Mouse (Mus musculus): ENCODE results near the gene Prom1. TPM values are rescaled to one million over a fixed set of nuclear protein-coding genes. Genes with fewer than 3 reads are reported as not detected.
"Not testable (repeated sequence)": the region's sequence is repeated elsewhere in the genome, so short reads cannot be mapped to it uniquely, and the experiment has no call there.

Gene Prom1
- 28.3 and 33.9 TPM in 2 replicates for polyA plus RNA-seq (2015; fragmentation: Nextera tagmentation; extraction: Ambion mirVana)

- peaks cover 17% of the 10 kb centered on the region for H3K4me1 ChIP-seq (ENCODE audit: control insufficient read depth, insufficient read depth, low read length)
- WGBS = under 1% methylated on average over 44 of the region's 44 CpGs
- H3K27ac ChIP-seq (ENCODE audit: low read length) = peak within 1 kb of the TSS; percentile 75
- H3K9me3 ChIP-seq (replicated peaks; ENCODE audit: control insufficient read depth, low read length, poor library complexity, severe bottlenecking) = no peaks in the 10 kb centered on the region
- H3K36me3 ChIP-seq (ENCODE audit: control insufficient read depth, insufficient read depth, low read length) = no peaks in the 10 kb centered on the region
- H3K9ac ChIP-seq (ENCODE audit: low read depth, low read length) = peak within 1 kb of the TSS; percentile 87
- peak within 1 kb of the TSS; percentile 82 for H3K4me3 ChIP-seq (ENCODE audit: low read depth, low read length)
- H3K27me3 ChIP-seq (ENCODE audit: control insufficient read depth, insufficient read depth, low read depth, low read length) = no peaks in the 10 kb centered on the region
- peak within 1 kb of the TSS; percentile 98 for H3K4me2 ChIP-seq (ENCODE audit: low read length)
- peak; percentile 79 for ATAC-seq
Observed at GRCm38 (mm10) chr5:44101231-44102110, at the start of gene Prom1. Prom1 (minus strand) TSS chr5:44102032.

DNA sequence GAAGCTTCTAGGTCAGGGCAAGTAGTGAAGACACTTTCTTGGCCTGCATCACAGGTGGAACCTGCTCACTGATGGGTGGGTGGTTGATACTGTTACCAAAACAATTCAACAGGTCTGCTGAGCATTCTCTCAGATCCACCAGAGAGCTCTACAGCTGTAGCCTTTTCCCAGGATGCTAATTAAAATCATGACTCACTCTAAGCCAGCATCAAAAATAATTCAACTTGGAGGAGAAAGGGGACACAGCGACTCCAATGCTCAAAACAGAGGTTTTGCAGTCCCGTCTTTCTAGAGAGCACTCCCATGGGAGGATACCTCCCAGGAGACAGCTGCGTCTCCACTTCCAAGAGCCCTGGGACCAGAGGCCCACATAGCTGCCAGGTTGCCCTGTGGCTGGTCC lies 45.9 kb upstream of the Prom1 start:
- Histone ChIP-seq H3K36me3 (ENCODE audit: control insufficient read depth, insufficient read depth, low read length) (no peaks in the 10 kb centered on the region), H3K4me1 (ENCODE audit: control insufficient read depth, insufficient read depth, low read length) (no peaks in the 10 kb centered on the region), H3K9ac (ENCODE audit: low read depth, low read length) (no peak overlapping the region), H3K27ac (ENCODE audit: low read length) (no peak overlapping the region), H3K4me2 (ENCODE audit: low read length) (no peak overlapping the region), H3K27me3 (ENCODE audit: control insufficient read depth, insufficient read depth, low read depth, low read length) (no peaks in the 10 kb centered on the region), H3K9me3 (replicated peaks; ENCODE audit: control insufficient read depth, low read length, poor library complexity, severe bottlenecking) (no peaks in the 10 kb centered on the region), H3K4me3 (ENCODE audit: low read depth, low read length) (no peak overlapping the region)
- no peak for ATAC-seq
- WGBS = 87% methylated on average over 3 of the region's 3 CpGs

DNA sequence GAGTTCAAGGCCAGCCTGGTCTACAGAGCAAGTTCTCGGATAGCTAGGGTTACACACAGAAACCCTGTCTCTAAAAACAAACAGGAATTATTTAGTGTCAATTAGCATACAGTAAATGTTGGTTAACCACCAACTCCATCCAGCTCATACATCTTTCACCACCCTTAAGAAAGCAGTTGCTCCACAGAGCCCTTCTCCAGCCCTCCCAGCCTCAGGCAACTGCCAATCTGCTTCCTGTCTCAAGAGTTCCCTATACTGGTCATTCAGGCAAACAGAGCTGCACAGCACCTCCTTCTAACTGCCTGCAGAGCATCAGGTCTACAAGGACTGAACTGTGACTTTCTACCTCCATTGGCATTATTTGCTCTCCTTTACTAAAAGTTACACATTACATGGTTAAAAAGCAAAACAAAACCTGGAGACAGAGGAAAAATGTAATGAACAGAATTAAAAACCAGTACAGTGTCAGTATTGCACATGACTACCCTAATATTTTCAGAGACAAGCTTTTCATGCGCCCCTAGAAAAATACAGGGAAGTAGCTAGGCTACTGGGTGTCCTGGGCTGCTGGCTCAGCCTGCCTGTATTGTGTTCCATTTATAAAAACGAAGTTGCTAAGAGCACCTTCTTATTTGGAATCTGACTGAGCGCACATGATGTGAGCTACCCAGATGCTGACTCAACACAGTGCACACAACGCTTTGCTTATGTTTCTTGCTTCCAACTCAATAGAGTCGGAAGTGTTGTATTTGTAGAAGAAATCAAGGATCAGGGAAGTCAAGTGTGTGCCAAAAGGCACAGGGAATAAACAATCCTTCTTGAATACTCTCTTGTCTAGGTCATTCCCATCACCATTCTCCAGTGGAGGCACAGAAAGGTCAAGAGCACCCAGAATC lies 44.9 kb upstream of the Prom1 start:
- Histone ChIP-seq H3K4me3 (ENCODE audit: low read depth, low read length) (no peak overlapping the region), H3K36me3 (ENCODE audit: control insufficient read depth, insufficient read depth, low read length) (no peaks in the 10 kb centered on the region), H3K27me3 (ENCODE audit: control insufficient read depth, insufficient read depth, low read depth, low read length) (no peaks in the 10 kb centered on the region), H3K4me2 (ENCODE audit: low read length) (no peak overlapping the region), H3K9ac (ENCODE audit: low read depth, low read length) (no peak overlapping the region), H3K27ac (ENCODE audit: low read length) (no peak overlapping the region), H3K9me3 (replicated peaks; ENCODE audit: control insufficient read depth, low read length, poor library complexity, severe bottlenecking) (no peaks in the 10 kb centered on the region), H3K4me1 (ENCODE audit: control insufficient read depth, insufficient read depth, low read length) (no peaks in the 10 kb centered on the region)
- ATAC-seq = no peak
- 85% methylated on average over 6 of the region's 6 CpGs for WGBS

DNA sequence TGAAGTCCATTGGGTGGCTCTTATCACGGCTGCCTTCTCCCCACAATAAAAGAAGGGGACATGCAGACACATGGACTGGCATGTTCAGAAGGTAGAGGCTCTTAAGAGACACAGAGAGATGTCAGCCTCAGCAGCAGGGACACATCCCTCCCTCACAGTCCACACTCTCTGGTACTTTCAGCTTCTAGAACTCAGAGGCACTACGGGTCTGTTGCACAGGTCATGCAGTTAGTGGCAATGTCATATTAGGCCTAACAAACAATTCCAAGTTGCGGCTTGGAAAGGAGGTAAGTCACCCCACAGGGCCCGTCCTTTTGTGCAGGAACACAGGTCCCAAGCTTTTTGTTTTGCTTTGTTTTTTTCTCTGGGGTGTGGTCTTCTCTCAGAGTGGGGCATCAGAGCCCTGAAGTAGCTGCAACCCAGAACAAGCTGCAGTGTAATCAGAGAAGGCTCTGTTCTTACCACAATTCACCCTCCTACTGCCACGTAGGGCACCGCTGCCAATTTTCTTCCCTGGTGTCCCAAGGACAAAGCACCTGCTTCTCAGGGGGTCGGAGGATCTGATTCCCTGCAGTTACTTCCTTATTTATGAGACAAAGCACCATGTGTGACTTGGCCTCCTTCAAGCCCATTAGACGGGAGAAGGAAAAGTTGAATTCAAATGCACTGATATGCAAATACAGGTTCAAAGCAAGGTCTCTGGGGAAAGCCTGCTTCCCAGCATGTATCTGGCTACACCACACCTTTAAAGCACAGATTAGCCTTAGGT lies 41.8 kb upstream of the Prom1 start:
- no peaks in the 10 kb centered on the region for H3K4me1 ChIP-seq (ENCODE audit: control insufficient read depth, insufficient read depth, low read length)
- H3K9me3 ChIP-seq (replicated peaks; ENCODE audit: control insufficient read depth, low read length, poor library complexity, severe bottlenecking) = no peaks in the 10 kb centered on the region
- no peaks in the 10 kb centered on the region for H3K36me3 ChIP-seq (ENCODE audit: control insufficient read depth, insufficient read depth, low read length)
- H3K4me3 ChIP-seq (ENCODE audit: low read depth, low read length) = no peak overlapping the region
- no peak overlapping the region for H3K4me2 ChIP-seq (ENCODE audit: low read length)
- no peak for ATAC-seq
- H3K27ac ChIP-seq (ENCODE audit: low read length) = no peak overlapping the region
- no peak overlapping the region for H3K9ac ChIP-seq (ENCODE audit: low read depth, low read length)
- no peaks in the 10 kb centered on the region for H3K27me3 ChIP-seq (ENCODE audit: control insufficient read depth, insufficient read depth, low read depth, low read length)
- WGBS = 25% methylated on average over 8 of the region's 8 CpGs

DNA sequence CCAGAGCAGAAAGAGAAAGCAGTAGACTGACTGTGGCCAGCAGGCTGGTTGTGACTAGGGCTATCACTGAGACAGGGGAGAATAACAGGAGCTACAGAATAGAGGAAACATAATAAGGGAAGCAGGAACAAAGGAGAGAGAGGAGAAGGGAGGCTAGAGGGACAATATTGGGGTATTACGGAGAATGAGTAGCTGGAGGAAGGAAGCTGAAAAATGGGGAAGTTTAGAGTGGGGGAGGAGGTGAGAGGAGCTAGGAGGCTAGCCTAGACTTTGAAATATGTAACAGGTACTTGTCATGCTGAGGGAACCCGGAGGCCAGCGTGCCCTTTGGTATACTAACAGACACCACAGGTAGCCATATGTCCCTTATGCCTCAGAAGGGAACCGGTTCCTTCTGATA lies 25.7 kb upstream of the Prom1 start:
- Histone ChIP-seq H3K4me3 (ENCODE audit: low read depth, low read length) (no peak overlapping the region), H3K36me3 (ENCODE audit: control insufficient read depth, insufficient read depth, low read length) (no peaks in the 10 kb centered on the region), H3K27me3 (ENCODE audit: control insufficient read depth, insufficient read depth, low read depth, low read length) (no peaks in the 10 kb centered on the region), H3K9ac (ENCODE audit: low read depth, low read length) (no peak overlapping the region), H3K27ac (ENCODE audit: low read length) (no peak overlapping the region), H3K4me2 (ENCODE audit: low read length) (no peak overlapping the region), H3K9me3 (replicated peaks; ENCODE audit: control insufficient read depth, low read length, poor library complexity, severe bottlenecking) (no peaks in the 10 kb centered on the region), H3K4me1 (ENCODE audit: control insufficient read depth, insufficient read depth, low read length) (no peaks in the 10 kb centered on the region)
- 79% methylated on average over 4 of the region's 4 CpGs for WGBS
- ATAC-seq = no peak

- H3K4me1 ChIP-seq (ENCODE audit: control insufficient read depth, insufficient read depth, low read length); H3K36me3 ChIP-seq (ENCODE audit: control insufficient read depth, insufficient read depth, low read length); ATAC-seq; H3K27ac ChIP-seq (ENCODE audit: low read length); H3K4me3 ChIP-seq (ENCODE audit: low read depth, low read length); H3K9ac ChIP-seq (ENCODE audit: low read depth, low read length); H3K4me2 ChIP-seq (ENCODE audit: low read length); H3K27me3 ChIP-seq (ENCODE audit: control insufficient read depth, insufficient read depth, low read depth, low read length); H3K9me3 ChIP-seq (replicated peaks; ENCODE audit: control insufficient read depth, low read length, poor library complexity, severe bottlenecking): not testable (repeated sequence)
- WGBS = 90% methylated on average over 8 of the region's 8 CpGs
Observed at GRCm38 (mm10) chr5:44126574-44126973, 24.7 kb upstream of the Prom1 start.

DNA sequence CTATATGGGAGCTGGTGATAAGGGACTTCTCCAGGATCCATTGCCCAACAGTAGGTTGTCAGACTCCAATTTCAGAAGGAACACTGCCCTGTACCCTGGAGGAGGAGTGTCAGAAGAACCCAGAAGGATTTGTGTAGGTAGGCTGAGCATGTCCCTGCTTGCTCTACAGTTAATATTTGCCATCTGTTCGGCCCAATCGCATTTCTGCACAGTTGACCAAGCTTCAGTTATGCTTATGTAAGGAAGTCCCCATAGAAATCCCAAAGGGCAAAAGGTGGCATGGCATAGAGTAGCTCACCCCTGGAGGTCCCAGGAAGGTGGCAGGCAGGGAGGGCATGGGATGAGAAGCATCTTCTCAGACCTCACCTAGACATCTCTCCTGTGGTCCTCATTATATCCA lies 19.6 kb upstream of the Prom1 start:
- Histone ChIP-seq H3K27ac (ENCODE audit: low read length) (no peak overlapping the region), H3K27me3 (ENCODE audit: control insufficient read depth, insufficient read depth, low read depth, low read length) (no peaks in the 10 kb centered on the region), H3K4me1 (ENCODE audit: control insufficient read depth, insufficient read depth, low read length) (no peaks in the 10 kb centered on the region), H3K36me3 (ENCODE audit: control insufficient read depth, insufficient read depth, low read length) (no peaks in the 10 kb centered on the region), H3K9me3 (replicated peaks; ENCODE audit: control insufficient read depth, low read length, poor library complexity, severe bottlenecking) (no peaks in the 10 kb centered on the region), H3K4me3 (ENCODE audit: low read depth, low read length) (no peak overlapping the region), H3K9ac (ENCODE audit: low read depth, low read length) (no peak overlapping the region), H3K4me2 (ENCODE audit: low read length) (no peak overlapping the region)
- 98% methylated on average over 2 of the region's 2 CpGs for WGBS
- ATAC-seq = no peak

- Histone ChIP-seq H3K27me3 (ENCODE audit: control insufficient read depth, insufficient read depth, low read depth, low read length) (no peaks in the 10 kb centered on the region), H3K27ac (ENCODE audit: low read length) (no peak overlapping the region), H3K36me3 (ENCODE audit: control insufficient read depth, insufficient read depth, low read length) (no peaks in the 10 kb centered on the region), H3K4me1 (ENCODE audit: control insufficient read depth, insufficient read depth, low read length) (no peaks in the 10 kb centered on the region), H3K9me3 (replicated peaks; ENCODE audit: control insufficient read depth, low read length, poor library complexity, severe bottlenecking) (no peaks in the 10 kb centered on the region), H3K4me3 (ENCODE audit: low read depth, low read length) (no peak overlapping the region), H3K4me2 (ENCODE audit: low read length) (no peak overlapping the region), H3K9ac (ENCODE audit: low read depth, low read length) (no peak overlapping the region)
- WGBS = 88% methylated on average over 2 of the region's 2 CpGs
- ATAC-seq = no peak
Observed at GRCm38 (mm10) chr5:44113138-44113537, 11.3 kb upstream of the Prom1 start.

All from midbrain, embryonic 16.5 days (tissue).